Mouse (Mus musculus) MEL (cell line): ENCODE measurements around the gene Focad.

Source experiments
- BHLHE40 ChIP-seq: IDR thresholded peaks from 2 replicates; pipeline ENCODE4 v1.6.1; 2012; ENCODE audit warnings: low read depth, mild to moderate bottlenecking, inconsistent platforms, low read length, improper control_type of control experiment, borderline replicate concordance
- CTCF ChIP-seq, 3 experiments: IDR thresholded peaks in 2 of 3; conservative IDR thresholded peaks in 1 of 3; 2 replicates each; pipeline ENCODE4 v1.5.1; 2011 to 2012; ENCODE audit warnings: low read length in 3 of 3, low read depth in 2 of 3, mild to moderate bottlenecking in 2 of 3, improper control_type of control experiment in 1 of 3, inconsistent platforms in 1 of 3, mixed read lengths in 1 of 3, moderate library complexity in 1 of 3; ENCODE audit not compliant: control insufficient read depth in 1 of 3, insufficient read depth in 1 of 3, poor library complexity in 1 of 3, severe bottlenecking in 1 of 3
- EP300 ChIP-seq, 2 experiments: IDR thresholded peaks; 2 replicates each; pipeline ENCODE4 v1.6.1; 2011; ENCODE audit warnings: improper control_type of control experiment in 2 of 2, low read length in 2 of 2, low read depth in 1 of 2, mild to moderate bottlenecking in 1 of 2
- GABPA ChIP-seq: IDR thresholded peaks from 2 replicates; pipeline ENCODE4 v1.6.1; 2012; ENCODE audit warnings: low read depth, mild to moderate bottlenecking, inconsistent platforms, low read length, improper control_type of control experiment, moderate library complexity
- GATA1 ChIP-seq: IDR thresholded peaks from 2 replicates; pipeline ENCODE4 v1.6.1; 2011; ENCODE audit warnings: low read depth, low read length, improper control_type of control experiment
- HCFC1 ChIP-seq: IDR thresholded peaks from 2 replicates; pipeline ENCODE4 v1.6.1; 2012; ENCODE audit warnings: low read depth, mild to moderate bottlenecking, inconsistent platforms, low read length, improper control_type of control experiment, moderate library complexity
- POLR2A ChIP-seq, 2 experiments: IDR thresholded peaks; 2 replicates each; pipeline ENCODE4 v1.6.1; 2011 to 2012; ENCODE audit warnings: low read length in 2 of 2, mild to moderate bottlenecking in 2 of 2, control low read depth in 1 of 2, improper control_type of control experiment in 1 of 2, low read depth in 1 of 2, moderate library complexity in 1 of 2; ENCODE audit not compliant: control insufficient read depth in 1 of 2, insufficient read depth in 1 of 2, poor library complexity in 1 of 2
- RAD21 ChIP-seq: IDR thresholded peaks from 2 replicates; pipeline ENCODE4 v1.6.1; 2011; ENCODE audit warnings: mild to moderate bottlenecking, low read depth, low read length, improper control_type of control experiment
- RCOR1 ChIP-seq: IDR thresholded peaks from 2 replicates; pipeline ENCODE4 v1.6.1; 2012; ENCODE audit warnings: low read depth, mild to moderate bottlenecking, inconsistent platforms, low read length, improper control_type of control experiment
- SIN3A ChIP-seq: IDR thresholded peaks from 2 replicates; pipeline ENCODE4 v1.6.1; 2012; ENCODE audit warnings: low read length, improper control_type of control experiment, inconsistent platforms
- TCF12 ChIP-seq: IDR thresholded peaks from 2 replicates; pipeline ENCODE4 v1.6.1; 2014; ENCODE audit warnings: low read depth, mild to moderate bottlenecking, inconsistent platforms, low read length, improper control_type of control experiment, moderate library complexity

GRCm38 (mm10) chr4:88117942-88118341 lies 23.5 kb downstream of the Focad start:
- no peak for TF ChIP-seq RAD21
- no peak for TF ChIP-seq POLR2A (IDR thresholded peaks at IDR 0.05; ENCODE audit: control insufficient read depth in 1 of 2, insufficient read depth in 1 of 2, low read depth in 1 of 2, low read length in 2 of 2, poor library complexity in 1 of 2)
- no peak for TF ChIP-seq RCOR1
- TF ChIP-seq GATA1, result no peak
- no peak for TF ChIP-seq CTCF (IDR thresholded peaks at IDR 0.05 in 2 of 3, conservative IDR thresholded peaks at IDR 0.05 in 1 of 3; ENCODE audit: control insufficient read depth in 1 of 3, insufficient read depth in 1 of 3, low read depth in 2 of 3, low read length in 3 of 3, poor library complexity in 1 of 3, severe bottlenecking in 1 of 3)
- TF ChIP-seq SIN3A, result no peak
- TF ChIP-seq HCFC1, result no peak
- no peak for TF ChIP-seq EP300 (IDR thresholded peaks at IDR 0.05; ENCODE audit: low read depth in 1 of 2, low read length in 2 of 2)
- no peak for TF ChIP-seq TCF12
- no peak for TF ChIP-seq BHLHE40
- no peak for TF ChIP-seq GABPA
